Mouse (Mus musculus) testis, adult 10 weeks (tissue): ENCODE data around the gene Mta2. TPM values are rescaled to one million over a fixed set of nuclear protein-coding genes. Genes with fewer than 3 reads are reported as not detected.

Experiments used
- polyA plus RNA-seq: library from polyadenylated mRNA; stranded (reverse); fragments of 350-450 nt; fragmentation: Illumina TruSeq; extraction: RNeasy Lipid Tissue Mini Kit (QIAGEN cat#74804); gene quantifications from one replicate; pipeline ENCODE4 v1.2.3, GENCODE M21; 2014; ENCODE audit warnings: low read depth, low replicate concordance

Mta2 gene
- 44.3 TPM for polyA plus RNA-seq

GRCm38 (mm10) chr19:8941515-8942217, at the start of gene Mta2:
TSS of gene Mta2 (plus strand) at chr19:8941875.

GRCm38 (mm10) chr19:8892829-8893766, 48.6 kb upstream of the Mta2 start, which contains the start of gene Ints5:
TSS of gene Ints5 (plus strand) at chr19:8893005.

GRCm38 (mm10) chr19:8897865-8898495, 43.7 kb upstream of the Mta2 start, which contains the start of gene Ganab:
TSS of gene Ganab (plus strand) at chr19:8898071.

GRCm38 (mm10) chr19:8920073-8920736, 21.5 kb upstream of the Mta2 start, which contains the start of gene B3gat3:
TSS of gene B3gat3 (plus strand) at chr19:8920374.

GRCm38 (mm10) chr19:8929224-8930088, 12.2 kb upstream of the Mta2 start, which contains the start of the genes Rom1 and Eml3:
TSS of gene Rom1 (minus strand) at chr19:8929356.
TSS of gene Eml3 (plus strand) at chr19:8929552.

GRCm38 (mm10) chr19:8953135-8954039, 11.7 kb downstream of the Mta2 start, which contains the start of gene Tut1:
TSS of gene Tut1 (plus strand) at chr19:8953847.

GRCm38 (mm10) chr19:8966590-8967372, 25.1 kb downstream of the Mta2 start, which contains the start of gene Eef1g:
TSS of gene Eef1g (plus strand) at chr19:8967041.

GRCm38 (mm10) chr19:8989066-8989566, 47.4 kb downstream of the Mta2 start, which contains the start of gene Ahnak:
TSS of gene Ahnak (plus strand) at chr19:8989284.

Other genes with a start within 250 kb of the Mta2 start
- 109 TPM for gene Slc3a2, start 218.5 kb upstream of the Mta2 start, polyA plus RNA-seq
- gene Wdr74, start 206.0 kb upstream of the Mta2 start, polyA plus RNA-seq: 12.8 TPM
- gene 1700092M07Rik, start 201.2 kb upstream of the Mta2 start, polyA plus RNA-seq: 11.7 TPM
- gene Stx5a, start 200.5 kb upstream of the Mta2 start, polyA plus RNA-seq: 48.6 TPM
- gene Nxf1, start 184.8 kb upstream of the Mta2 start, polyA plus RNA-seq: 182 TPM
- 4.5 TPM for gene Tmem223, start 170.9 kb upstream of the Mta2 start, polyA plus RNA-seq
- 14.4 TPM for gene Tmem179b, start 167.4 kb upstream of the Mta2 start, polyA plus RNA-seq
- 3.2 TPM for gene Taf6l, start 155.5 kb upstream of the Mta2 start, polyA plus RNA-seq
- 51.5 TPM for gene Polr2g, start 143.3 kb upstream of the Mta2 start, polyA plus RNA-seq
- gene Zbtb3, start 139.3 kb upstream of the Mta2 start, polyA plus RNA-seq: 5.3 TPM
- gene Ttc9c, start 122.5 kb upstream of the Mta2 start, polyA plus RNA-seq: 14.5 TPM
- 45.8 TPM for gene Hnrnpul2, start 121.9 kb upstream of the Mta2 start, polyA plus RNA-seq
- 0.76 TPM for gene AC129217.1, start 112.1 kb upstream of the Mta2 start, polyA plus RNA-seq
- gene Bscl2, start 104.4 kb upstream of the Mta2 start, polyA plus RNA-seq: 360 TPM
- gene Gng3, start 102.7 kb upstream of the Mta2 start, polyA plus RNA-seq: 0.53 TPM
- 0.56 TPM for gene Lrrn4cl, start 91.1 kb upstream of the Mta2 start, polyA plus RNA-seq
- 23.5 TPM for gene Ubxn1, start 70.4 kb upstream of the Mta2 start, polyA plus RNA-seq
- 2.4 TPM for gene Uqcc3, start 61.0 kb upstream of the Mta2 start, polyA plus RNA-seq
- 107 TPM for gene Lbhd1, start 58.1 kb upstream of the Mta2 start, polyA plus RNA-seq
- gene Gm49403, start 57.9 kb upstream of the Mta2 start, polyA plus RNA-seq: not detected
- 35.7 TPM for gene 1810009A15Rik, start 53.0 kb upstream of the Mta2 start, polyA plus RNA-seq
- gene Gm49416, start 52.9 kb upstream of the Mta2 start, polyA plus RNA-seq: not detected
- gene Ints5, start 48.9 kb upstream of the Mta2 start, polyA plus RNA-seq: 0.32 TPM
- 30.6 TPM for gene Ganab, start 43.8 kb upstream of the Mta2 start, polyA plus RNA-seq
- gene B3gat3, start 21.5 kb upstream of the Mta2 start, polyA plus RNA-seq: 2.5 TPM
- gene Rom1, start 12.5 kb upstream of the Mta2 start, polyA plus RNA-seq: 1.2 TPM
- 0.77 TPM for gene Eml3, start 12.3 kb upstream of the Mta2 start, polyA plus RNA-seq
- 7.6 TPM for gene Tut1, start 12.0 kb downstream of the Mta2 start, polyA plus RNA-seq
- gene Eef1g, start 25.2 kb downstream of the Mta2 start, polyA plus RNA-seq: 146 TPM
- 4.2 TPM for gene Ahnak, start 47.4 kb downstream of the Mta2 start, polyA plus RNA-seq
- not detected for gene Scgb1a1, start 146.1 kb downstream of the Mta2 start, polyA plus RNA-seq
- gene Asrgl1, start 193.8 kb downstream of the Mta2 start, polyA plus RNA-seq: 224 TPM